Mouse (Mus musculus) lung, postnatal 25 days (tissue): ENCODE data around the gene Camsap3.

ENCODE experiments used
- DNase-seq: peaks from one replicate; pipeline ENCODE4 v3.0.0; 2022; ENCODE audit warnings: low spot score

The Camsap3 gene

GRCm38 (mm10) chr8:3600401-3600800 lies 13.3 kb downstream of the Camsap3 start:
- DNase-seq = peak; percentile 31

- no peak for DNase-seq
Measured at GRCm38 (mm10) chr8:3603439-3603838, 16.3 kb downstream of the Camsap3 start.

DNA sequence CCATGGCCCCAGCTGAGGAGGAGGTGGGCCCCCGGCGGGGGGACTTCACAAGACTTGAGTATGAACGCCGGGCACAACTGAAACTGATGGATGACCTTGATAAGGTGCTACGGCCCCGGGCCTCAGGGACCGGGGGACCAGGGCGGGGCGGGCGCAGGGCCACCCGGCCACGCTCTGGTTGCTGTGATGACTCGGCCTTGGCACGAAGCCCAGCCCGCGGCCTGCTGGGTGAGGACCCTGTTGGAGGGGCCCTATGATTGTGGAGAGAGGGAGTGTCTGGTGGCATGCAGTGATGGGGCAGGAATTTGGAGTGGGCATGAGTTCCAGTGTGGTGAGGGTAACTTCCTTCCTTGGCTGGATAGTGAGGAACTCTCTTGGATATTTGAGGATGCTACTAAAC lies 19.5 kb downstream of the Camsap3 start:
- DNase-seq = no peak

DNA sequence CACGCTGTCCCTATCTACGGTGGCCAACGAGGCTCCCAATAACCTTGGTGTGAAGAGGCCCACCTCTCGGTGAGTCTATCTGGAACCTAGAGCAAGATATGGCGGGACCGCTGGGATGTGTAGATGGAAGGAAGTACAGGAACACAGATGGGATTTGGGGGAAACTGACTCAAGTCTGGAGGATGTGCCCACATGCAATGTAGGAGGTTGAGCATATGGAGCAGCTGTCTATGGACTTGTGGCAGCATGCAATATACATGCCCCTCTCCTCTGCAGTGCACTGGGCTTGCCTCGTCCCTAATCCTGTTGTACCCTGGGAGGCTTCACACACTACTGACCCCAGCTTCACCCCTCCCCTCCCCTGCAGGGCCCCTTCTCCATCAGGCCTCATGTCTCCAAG lies 20.7 kb downstream of the Camsap3 start:
- DNase-seq = no peak

DNA sequence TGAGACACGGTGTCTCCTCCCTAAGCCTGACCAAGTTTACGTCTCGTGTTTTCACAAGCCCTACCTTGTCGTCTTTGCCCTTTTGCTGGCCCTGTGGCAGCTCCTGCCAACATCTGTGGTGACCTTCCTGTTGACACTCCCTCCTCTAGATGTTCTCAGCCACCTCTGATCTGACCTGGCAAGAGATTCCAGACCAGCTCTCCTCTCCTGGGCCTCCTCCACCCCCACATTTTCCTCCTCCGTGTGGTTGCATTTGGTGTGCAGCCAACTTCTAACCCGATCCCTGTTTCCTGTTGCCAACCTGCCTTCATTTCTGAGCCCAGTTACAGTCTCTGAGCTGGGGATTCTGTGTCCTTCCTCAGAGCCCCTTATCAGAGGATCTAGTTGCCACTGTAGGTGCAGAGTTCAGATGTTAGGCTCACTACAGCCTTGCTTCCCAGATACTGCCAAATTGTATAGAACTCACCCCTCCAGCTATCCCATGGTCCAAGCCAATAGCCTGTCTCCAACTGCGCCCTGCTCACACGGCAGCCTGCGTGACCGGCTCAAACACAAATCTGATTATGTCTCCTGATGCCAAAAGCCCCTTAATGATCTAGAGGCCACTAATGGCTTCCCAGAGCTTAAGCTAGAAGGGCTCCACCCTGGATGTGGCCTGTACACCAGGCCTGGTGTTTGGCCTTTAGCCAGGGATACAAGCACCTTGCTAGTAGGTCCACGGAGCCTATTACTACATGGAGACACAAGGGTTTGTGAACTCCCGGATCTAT lies 22.1 kb downstream of the Camsap3 start:
- DNase-seq = peak; percentile 67

DNA sequence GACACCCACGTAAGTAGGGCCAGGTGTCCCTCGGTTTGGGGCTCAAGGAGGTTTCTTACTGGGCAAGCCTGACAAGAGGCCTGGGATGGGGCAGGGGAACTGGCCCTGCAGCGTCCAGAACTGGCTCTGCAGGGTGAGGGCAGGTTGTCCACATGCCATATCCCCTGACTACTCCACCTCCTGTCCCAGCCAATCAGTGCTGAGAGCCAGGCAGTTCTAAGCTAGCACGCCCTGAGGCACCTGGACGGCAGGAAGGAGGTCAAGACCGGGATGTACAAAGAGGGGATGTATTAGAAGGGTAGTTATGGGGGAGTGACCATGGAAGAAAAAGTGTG lies 22.7 kb downstream of the Camsap3 start:
- peak; percentile 60 for DNase-seq

DNA sequence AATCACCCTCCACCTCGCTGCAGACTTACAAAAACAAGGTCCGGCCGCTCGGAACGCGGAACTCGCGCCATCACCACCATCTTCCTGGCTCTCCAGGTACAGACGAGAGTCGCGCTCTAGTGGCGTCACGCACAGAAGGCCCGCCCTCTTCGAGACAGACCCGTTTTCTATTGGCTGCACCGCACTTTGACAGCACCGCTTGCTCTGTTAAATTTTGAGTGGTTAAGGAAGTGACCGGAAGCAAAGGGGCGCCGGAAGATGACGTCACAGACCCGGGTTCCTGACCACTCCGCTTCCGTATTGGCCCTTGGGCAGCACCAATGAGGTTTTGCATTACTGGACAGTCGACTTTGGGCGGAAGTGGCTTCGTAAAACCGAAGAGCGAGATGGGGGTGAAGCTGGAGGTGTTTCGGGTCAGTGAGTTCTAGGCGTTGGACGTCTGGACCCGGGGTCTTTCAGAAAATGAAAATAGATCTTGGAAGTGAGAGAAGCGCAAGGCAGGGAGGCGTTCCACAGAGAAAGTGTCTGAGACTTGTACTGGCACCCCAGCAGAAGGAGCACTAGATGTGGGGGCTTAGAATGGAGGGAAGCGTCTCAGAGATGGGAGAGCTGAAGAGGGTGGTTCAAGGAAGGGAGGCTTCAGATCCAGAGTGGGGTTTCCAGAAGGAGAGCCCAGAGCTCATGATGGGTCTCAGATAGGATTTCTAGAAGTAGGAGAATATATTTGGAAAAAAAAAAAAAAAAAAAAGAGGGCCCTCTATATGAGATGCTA lies 34.3 kb downstream of the Camsap3 start, which contains the start of the genes Xab2 and Pet100:
Xab2 (minus strand) TSS at position 118 of the 772 bp plus-strand sequence.
Pet100 (plus strand) TSS at position 350 of the 772 bp plus-strand sequence.
- peak; percentile 99 for DNase-seq

- DNase-seq = no peak
Measured at GRCm38 (mm10) chr8:3622119-3622518, 35.0 kb downstream of the Camsap3 start.

- no peak for DNase-seq
Measured at GRCm38 (mm10) chr8:3625445-3625844, 38.4 kb downstream of the Camsap3 start, which contains the start of gene Pcp2. Gene Pcp2 (minus strand): TSS chr8:3625545.

DNA sequence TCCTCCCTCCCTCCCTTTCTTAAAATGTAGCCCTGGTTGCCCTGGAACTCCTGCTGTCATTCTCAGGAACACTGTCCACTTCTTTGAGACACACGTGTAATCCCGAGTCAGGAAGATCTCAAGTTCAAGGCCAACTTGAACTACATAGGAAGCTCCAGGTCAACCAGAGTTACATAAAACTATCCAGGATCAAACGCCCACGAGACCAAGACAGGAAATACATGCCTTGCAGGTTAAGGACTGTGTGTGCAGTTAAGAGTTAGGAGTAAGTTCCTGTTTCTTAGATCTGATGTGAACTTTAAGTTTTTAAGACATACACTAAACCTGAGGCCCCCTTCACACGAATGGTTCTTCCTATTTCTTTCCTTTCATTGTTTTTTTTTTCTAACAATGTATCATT lies 39.9 kb downstream of the Camsap3 start:
- DNase-seq = no peak

DNA sequence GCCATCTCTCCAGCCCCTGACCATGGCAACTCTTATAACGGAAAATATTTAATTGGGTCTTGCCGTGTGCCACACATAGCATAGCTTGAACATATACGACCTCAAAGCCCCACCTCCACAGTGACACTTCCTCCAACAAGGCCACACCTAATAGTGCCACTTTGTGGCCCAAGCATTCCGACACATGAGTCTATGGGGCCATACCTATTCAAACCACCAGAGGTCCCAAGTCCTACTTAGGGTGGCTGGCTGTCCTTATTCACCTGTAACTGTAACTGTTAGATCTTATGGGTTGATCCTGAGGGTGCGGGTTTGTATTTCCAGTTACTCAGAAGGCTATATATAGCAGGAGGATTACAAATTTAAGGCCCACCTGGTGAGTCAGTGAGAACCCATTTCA lies 40.9 kb downstream of the Camsap3 start:
- DNase-seq = peak; percentile 24

GRCm38 (mm10) chr8:3630647-3631477 lies 43.8 kb downstream of the Camsap3 start, which contains the start of gene Stxbp2:
Gene Stxbp2 (plus strand): TSS chr8:3630955.
- peak; percentile 85 for DNase-seq

DNA sequence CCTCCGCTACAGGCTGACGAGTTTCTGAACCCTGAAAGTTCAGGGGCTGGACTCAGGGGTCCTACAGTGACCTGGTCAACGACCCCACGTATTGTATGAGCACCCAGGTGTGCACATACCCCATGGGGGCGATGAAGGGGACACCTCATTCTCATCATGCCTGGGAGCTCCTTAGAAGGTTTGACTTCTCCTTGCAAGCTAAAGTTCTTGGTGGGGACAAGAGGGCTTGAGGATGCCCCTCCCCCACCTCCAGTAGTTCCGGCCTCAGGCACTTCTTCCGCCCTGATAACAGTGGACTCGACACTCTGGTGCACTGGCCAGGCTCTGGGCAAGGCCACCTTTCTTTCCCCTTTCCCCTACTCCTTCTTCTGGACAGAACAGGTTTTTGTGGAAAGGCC lies 44.4 kb downstream of the Camsap3 start:
- peak; percentile 47 for DNase-seq

- DNase-seq = peak; percentile 81
Measured at GRCm38 (mm10) chr8:3645804-3646203, 58.7 kb downstream of the Camsap3 start.

DNA sequence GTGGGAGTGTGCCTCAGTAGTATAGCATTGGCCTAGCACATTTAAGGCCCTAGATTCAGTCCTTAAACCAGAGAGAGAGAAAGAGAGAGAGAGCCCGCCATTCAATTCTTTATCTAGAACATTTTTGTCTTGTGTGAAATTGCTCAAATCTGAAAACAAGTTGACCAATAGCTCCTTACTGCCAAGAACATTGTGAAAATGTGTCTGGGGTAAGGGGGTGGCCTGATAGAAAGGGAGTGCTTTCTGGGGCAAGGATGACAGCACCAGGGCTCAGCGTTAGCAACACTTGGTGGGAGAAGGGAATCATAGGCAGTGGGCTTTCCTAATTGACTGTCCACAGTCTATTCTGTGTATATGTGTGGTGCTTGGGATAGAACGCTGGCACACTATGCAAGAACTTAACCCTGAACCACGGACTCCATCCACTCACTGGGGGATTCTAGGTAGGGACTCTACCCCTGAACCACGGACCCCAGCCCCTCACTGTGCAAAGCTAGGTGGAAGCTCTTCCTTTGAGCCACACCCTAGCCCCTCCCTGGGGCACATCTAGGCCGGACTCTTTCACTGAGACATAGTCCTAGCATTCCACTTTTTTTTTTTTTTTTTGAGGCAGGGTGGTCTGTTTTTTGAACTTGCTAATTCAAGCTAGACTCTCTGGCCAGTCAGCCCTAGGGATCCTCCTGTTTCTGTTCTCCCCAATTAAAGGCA lies 59.9 kb downstream of the Camsap3 start:
- peak; percentile 33 for DNase-seq

DNA sequence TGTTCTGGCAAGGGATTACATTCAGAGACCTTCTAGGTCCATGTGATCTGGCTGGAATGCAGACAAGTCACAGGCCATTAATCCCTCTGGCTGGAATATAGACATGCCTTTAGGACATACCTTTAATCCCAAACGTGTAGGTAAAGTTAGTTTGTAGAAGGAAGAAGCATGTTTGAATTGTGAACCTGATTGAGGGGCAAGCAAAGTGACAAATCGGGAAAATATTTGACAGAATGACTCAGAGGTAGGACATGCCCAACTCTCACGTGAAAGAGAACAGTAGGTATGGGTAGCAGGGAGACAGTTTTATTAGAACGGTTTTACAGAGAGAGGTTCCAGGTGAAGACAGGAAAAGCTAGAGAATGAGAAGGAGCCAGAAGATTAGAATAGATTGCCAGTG lies 60.5 kb downstream of the Camsap3 start:
- no peak for DNase-seq

DNA sequence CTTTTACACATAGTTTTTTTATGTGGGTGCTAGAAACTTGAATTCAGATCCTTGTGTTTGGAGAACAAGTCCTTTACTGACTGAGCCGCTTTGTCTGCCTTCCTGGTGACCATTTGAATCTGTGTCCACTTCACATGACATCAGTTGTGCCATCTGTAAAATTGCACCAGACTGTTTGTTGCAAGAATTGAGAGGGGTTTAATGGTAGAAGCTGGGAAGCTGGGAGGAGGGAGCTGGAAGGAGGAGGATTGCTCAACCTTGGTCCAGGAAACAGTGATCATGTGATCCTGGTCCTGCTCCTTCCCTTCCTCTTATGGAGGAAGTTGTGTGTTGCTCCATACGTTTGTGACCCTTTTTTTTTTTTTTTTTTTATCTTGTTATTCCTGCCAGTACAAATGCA lies 61.2 kb downstream of the Camsap3 start:
- DNase-seq = peak; percentile 38

DNA sequence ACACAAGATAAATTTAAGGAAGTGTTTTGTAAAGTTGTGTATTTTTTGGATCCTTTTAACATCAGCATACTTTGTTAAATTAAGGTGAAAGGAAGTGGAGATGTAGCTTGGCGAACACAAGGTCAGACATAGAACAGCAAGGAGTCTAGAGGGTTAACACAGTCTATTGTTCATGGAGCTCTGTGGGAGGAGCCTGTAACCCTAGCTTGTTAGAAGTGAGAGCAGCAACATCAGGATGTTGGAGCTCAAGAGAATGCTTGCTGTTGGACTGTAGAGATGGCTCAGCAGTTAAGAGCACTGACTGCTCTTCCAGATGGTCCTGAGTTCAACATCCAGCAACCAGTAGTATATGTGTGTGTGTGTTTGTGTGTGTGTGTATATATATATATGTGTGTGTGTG lies 61.9 kb downstream of the Camsap3 start:
- DNase-seq = no peak

GRCm38 (mm10) chr8:3652845-3653244 lies 65.8 kb downstream of the Camsap3 start:
- no peak for DNase-seq

GRCm38 (mm10) chr8:3654726-3655508 lies 67.8 kb downstream of the Camsap3 start:
- no peak for DNase-seq

GRCm38 (mm10) chr8:3655526-3655925 lies 68.4 kb downstream of the Camsap3 start, which contains the start of gene Retn:
Gene Retn (plus strand): TSS chr8:3655770.
- DNase-seq = no peak
